Comparison of ENCODE assay signal across 11 mouse cellular contexts in the genomic region with DNA sequence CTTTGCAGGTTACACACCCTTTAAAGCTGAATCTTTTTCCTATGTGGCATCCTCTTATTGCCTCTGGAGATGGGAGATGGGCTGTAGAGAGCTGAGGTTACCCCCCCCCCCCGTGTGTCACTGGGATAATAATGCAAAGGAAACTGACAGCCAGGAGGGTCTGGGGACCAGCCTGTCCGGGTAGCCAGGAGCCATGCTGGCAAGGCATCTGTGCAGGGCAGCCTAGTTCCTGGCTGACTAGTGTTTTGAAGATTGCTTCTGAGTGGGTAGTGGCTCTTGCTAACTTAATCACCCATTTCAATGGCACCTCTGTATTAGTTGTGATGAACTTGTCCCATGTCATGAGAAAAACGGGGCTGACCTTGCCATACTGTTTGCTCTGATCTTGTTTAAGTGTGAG. TPM values are rescaled to one million over a fixed set of nuclear protein-coding genes. Genes with fewer than 3 reads are reported as not detected.
DNase-seq lines count a peak whose midpoint lies in the region; ATAC-seq and TF ChIP-seq lines count a peak whose summit lies in the region.
"Had no signal": no experiment of that assay in that cellular context is flagged by ENCODE, and none has a peak within 500 bp of the region (broad histone marks: within the 10 kb centered on the region; RNA-seq: fewer than 3 reads in every experiment).

No protein-coding gene starts in this region.

- peak overlapping the region; percentile 80 for H3K4me3 ChIP-seq in kidney, embryonic 15.5 days (replicated peaks)
- peak overlapping the region; percentile 88 for H3K4me3 ChIP-seq in embryonic fibroblast, embryonic 13.5 days (ENCODE audit: insufficient read depth, low read length)
- H3K4me3 ChIP-seq in intestine, embryonic 16.5 days (ENCODE audit: low read length) = peak overlapping the region; percentile 95
- peak overlapping the region; percentile 76 for H3K4me3 ChIP-seq in myocyte

- peak overlapping the region; percentile 91; the same call in 1 of the 2 replicates for H3K9ac ChIP-seq in kidney, embryonic 15.5 days
- peak overlapping the region; percentile 89 for H3K9ac ChIP-seq in intestine, embryonic 16.5 days (ENCODE audit: low read depth, low read length)

- no peak for TF ChIP-seq POLR2A in embryonic fibroblast, embryonic 13.5 days (IDR thresholded peaks at IDR 0.05; ENCODE audit: low read depth, low read length)
- TF ChIP-seq POLR2A in myocyte (IDR thresholded peaks at IDR 0.05; ENCODE audit: insufficient read length, low read depth) = no peak

- H3K4me1 ChIP-seq in kidney, embryonic 15.5 days = peaks cover 56% of the 10 kb centered on the region
- peaks cover 9% of the 10 kb centered on the region; the same call in 1 of the 2 replicates for H3K4me1 ChIP-seq in embryonic fibroblast, embryonic 13.5 days (ENCODE audit: control insufficient read depth, insufficient read depth, low read length)
- peaks cover 34% of the 10 kb centered on the region for H3K4me1 ChIP-seq in intestine, embryonic 16.5 days (ENCODE audit: control insufficient read depth, insufficient read depth, low read length)

- DNase-seq in kidney, adult 9 months = no peak
- DNase-seq in spleen, postnatal 36 days (ENCODE audit: low spot score in 2 of 2) = no peak
- DNase-seq in ovary, postnatal 10 days (ENCODE audit: low spot score) = no peak
- DNase-seq in cerebellum, adult 11 months = no peak
- DNase-seq: adrenal gland, postnatal 14 days; embryo, embryonic 11 days; lung, adult 2 months had no signal

- H3K27me3 ChIP-seq in kidney, embryonic 15.5 days = no peaks in the 10 kb centered on the region
- no peaks in the 10 kb centered on the region for H3K27me3 ChIP-seq in intestine, embryonic 16.5 days (replicated peaks; ENCODE audit: control insufficient read depth, insufficient read depth, low read length)
- H3K27me3 ChIP-seq in myocyte (ENCODE audit: control insufficient read depth, insufficient read depth, insufficient read length) = no peaks in the 10 kb centered on the region

- no peak overlapping the region for H3K27ac ChIP-seq in kidney, embryonic 15.5 days
- no peak overlapping the region for H3K27ac ChIP-seq in embryonic fibroblast, embryonic 13.5 days (ENCODE audit: insufficient read depth, low read length)
- no peak overlapping the region for H3K27ac ChIP-seq in intestine, embryonic 16.5 days (ENCODE audit: low read length)

- ATAC-seq in kidney, embryonic 15.5 days (replicated peaks; ENCODE audit: low FRiP score) = no peak
- ATAC-seq in intestine, embryonic 16.5 days = no peak

- no peak for TF ChIP-seq CTCF in embryonic fibroblast, embryonic 13.5 days (IDR thresholded peaks at IDR 0.05; ENCODE audit: borderline replicate concordance, insufficient read depth, low read length)

- peaks cover 22% of the 10 kb centered on the region for H3K36me3 ChIP-seq in kidney, embryonic 15.5 days
- peaks cover 6% of the 10 kb centered on the region; the same call in 1 of the 2 replicates for H3K36me3 ChIP-seq in intestine, embryonic 16.5 days (ENCODE audit: control insufficient read depth, insufficient read depth, low read length)
- no peaks in the 10 kb centered on the region for H3K36me3 ChIP-seq in myocyte (ENCODE audit: control insufficient read depth, insufficient read depth)

- peak overlapping the region; percentile 84 for H3K4me2 ChIP-seq in kidney, embryonic 15.5 days
- peak overlapping the region; percentile 81; the same call in 1 of the 2 replicates for H3K4me2 ChIP-seq in intestine, embryonic 16.5 days (ENCODE audit: low read depth, low read length)
- H3K4me2 ChIP-seq in myocyte (ENCODE audit: low read depth) = peak overlapping the region; percentile 85

- H3K9me3 ChIP-seq in kidney, embryonic 15.5 days (replicated peaks) = no peaks in the 10 kb centered on the region
- H3K9me3 ChIP-seq in intestine, embryonic 16.5 days (ENCODE audit: control insufficient read depth, low read length) = no peaks in the 10 kb centered on the region

- H3ac ChIP-seq in myocyte (ENCODE audit: control insufficient read depth, insufficient read length) = no peak overlapping the region

- WGBS in kidney, embryonic 15.5 days = 37% methylated on average over 3 of the region's 3 CpGs
- 40% methylated on average over 3 of the region's 3 CpGs for WGBS in intestine, embryonic 16.5 days

- peaks cover 50% of the 10 kb centered on the region for H3K79me2 ChIP-seq in myocyte (ENCODE audit: control insufficient read depth, insufficient read depth)

TF ChIP-seq in myocyte, 11 proteins besides CTCF, POLR2A, EP300 and RAD21:
- TF ChIP-seq CEBPB (IDR thresholded peaks at IDR 0.05; ENCODE audit: insufficient read depth, poor library complexity, severe bottlenecking) (no peak), TCF3 (IDR thresholded peaks at IDR 0.05; ENCODE audit: insufficient read length, low read depth) (no peak), E2F4 (IDR thresholded peaks at IDR 0.05; ENCODE audit: insufficient read depth) (no peak)

RNA-seq across cellular contexts. Expression of a gene that starts 1.7 kb away (rescaled TPM):
- 42.3 and 46.5 TPM in 2 replicates for polyA plus RNA-seq in kidney, embryonic 15.5 days (2015; fragmentation: Nextera tagmentation; extraction: Ambion mirVana)
- polyA plus RNA-seq in embryonic fibroblast, embryonic 13.5 days (2011; ENCODE audit: insufficient read length, low read depth, missing spikeins) = 19.8 and 22.0 TPM in 2 replicates
- 20.5 and 20.7 TPM in 2 replicates for polyA plus RNA-seq in intestine, embryonic 16.5 days (2015; fragmentation: Nextera tagmentation; extraction: Ambion mirVana)
- 16.6 TPM for polyA plus RNA-seq in myocyte (2012; fragmentation: generic; extraction: Trizol)

RNA-seq across cellular contexts. Expression of a gene that starts 2.9 kb away (rescaled TPM):
- polyA plus RNA-seq in kidney, embryonic 15.5 days (2015; fragmentation: Nextera tagmentation; extraction: Ambion mirVana) = 122 and 136 TPM in 2 replicates
- polyA plus RNA-seq in embryonic fibroblast, embryonic 13.5 days (2011; ENCODE audit: insufficient read length, low read depth, missing spikeins) = 117 and 130 TPM in 2 replicates
- 116 and 119 TPM in 2 replicates for polyA plus RNA-seq in intestine, embryonic 16.5 days (2015; fragmentation: Nextera tagmentation; extraction: Ambion mirVana)
- 117 TPM for polyA plus RNA-seq in myocyte (2012; fragmentation: generic; extraction: Trizol)

RNA-seq across cellular contexts. Expression of a gene that starts 48.3 kb away (rescaled TPM):
- 2.0 and 2.6 TPM in 2 replicates for polyA plus RNA-seq in kidney, embryonic 15.5 days (2015; fragmentation: Nextera tagmentation; extraction: Ambion mirVana)
- polyA plus RNA-seq in embryonic fibroblast, embryonic 13.5 days (2011; ENCODE audit: insufficient read length, low read depth, missing spikeins) = 0.48 and 0.51 TPM in 2 replicates
- 1.3 and 1.5 TPM in 2 replicates for polyA plus RNA-seq in intestine, embryonic 16.5 days (2015; fragmentation: Nextera tagmentation; extraction: Ambion mirVana)
- 1.2 TPM for polyA plus RNA-seq in myocyte (2012; fragmentation: generic; extraction: Trizol)

RNA-seq across cellular contexts. Expression of a gene that starts 57.5 kb away (rescaled TPM):
- 12.5 and 15.0 TPM in 2 replicates for polyA plus RNA-seq in kidney, embryonic 15.5 days (2015; fragmentation: Nextera tagmentation; extraction: Ambion mirVana)
- polyA plus RNA-seq in embryonic fibroblast, embryonic 13.5 days (2011; ENCODE audit: insufficient read length, low read depth, missing spikeins) = 1.3 and 1.6 TPM in 2 replicates
- 16.2 and 16.3 TPM in 2 replicates for polyA plus RNA-seq in intestine, embryonic 16.5 days (2015; fragmentation: Nextera tagmentation; extraction: Ambion mirVana)
- 1.9 TPM for polyA plus RNA-seq in myocyte (2012; fragmentation: generic; extraction: Trizol)

RNA-seq across cellular contexts. Expression of a gene that starts 59.9 kb away (rescaled TPM):
- polyA plus RNA-seq in kidney, embryonic 15.5 days (2015; fragmentation: Nextera tagmentation; extraction: Ambion mirVana) = 158 and 177 TPM in 2 replicates
- 62.4 and 67.7 TPM in 2 replicates for polyA plus RNA-seq in embryonic fibroblast, embryonic 13.5 days (2011; ENCODE audit: insufficient read length, low read depth, missing spikeins)
- 127 and 132 TPM in 2 replicates for polyA plus RNA-seq in intestine, embryonic 16.5 days (2015; fragmentation: Nextera tagmentation; extraction: Ambion mirVana)
- polyA plus RNA-seq in myocyte (2012; fragmentation: generic; extraction: Trizol) = 165 TPM
